Mouse (Mus musculus): ENCODE results near the gene Cped1. TPM values are rescaled to one million over a fixed set of nuclear protein-coding genes. Genes with fewer than 3 reads are reported as not detected.

The Cped1 gene
- polyA plus RNA-seq, 2 experiments, result 1.8 to 2.5 TPM

- 28% methylated on average over 7 of the region's 7 CpGs for WGBS (ENCODE audit: insufficient replicate concordance)
- H3K9me3 ChIP-seq (ENCODE audit: control insufficient read depth, low read length), result no peaks in the 10 kb centered on the region
- H3K36me3 ChIP-seq (replicated peaks; ENCODE audit: control insufficient read depth, insufficient read depth, low read depth), result no peaks in the 10 kb centered on the region
- H3K27me3 ChIP-seq (ENCODE audit: control insufficient read depth, insufficient read depth, low read length), result no peaks in the 10 kb centered on the region
- no peak for DNase-seq (ENCODE audit: low read depth in 3 of 3, low spot score in 3 of 3)
- no peak for ATAC-seq (ENCODE audit: insufficient read depth)
- TF ChIP-seq CTCF (IDR thresholded peaks at IDR 0.05; ENCODE audit: low read depth), result no peak
- no peak for TF ChIP-seq EP300 (IDR thresholded peaks at IDR 0.05; ENCODE audit: low read depth)
- no peak overlapping the region for H3K9ac ChIP-seq (replicated peaks)
- H3K4me1 ChIP-seq (replicated peaks; ENCODE audit: control insufficient read depth in 2 of 2, insufficient read depth in 2 of 2, low read length in 1 of 2), result no peaks in the 10 kb centered on the region
- no peak overlapping the region for H3K4me2 ChIP-seq (ENCODE audit: low read depth)
- H3K27ac ChIP-seq, result no peak overlapping the region
- no peak overlapping the region for H3K4me3 ChIP-seq (ENCODE audit: insufficient read depth in 1 of 2, low read depth in 2 of 2, low read length in 2 of 2)
Observed at GRCm38 (mm10) chr6:22017631-22018030, 31.9 kb downstream of the Cped1 start.

- Histone ChIP-seq H3K9me3 (ENCODE audit: control insufficient read depth, low read length) (no peaks in the 10 kb centered on the region), H3K36me3 (replicated peaks; ENCODE audit: control insufficient read depth, insufficient read depth, low read depth) (no peaks in the 10 kb centered on the region), H3K9ac (replicated peaks) (no peak overlapping the region), H3K4me1 (replicated peaks; ENCODE audit: control insufficient read depth in 2 of 2, insufficient read depth in 2 of 2, low read length in 1 of 2) (no peaks in the 10 kb centered on the region), H3K27me3 (ENCODE audit: control insufficient read depth, insufficient read depth, low read length) (no peaks in the 10 kb centered on the region), H3K27ac (no peak overlapping the region), H3K4me2 (ENCODE audit: low read depth) (no peak overlapping the region), H3K4me3 (ENCODE audit: insufficient read depth in 1 of 2, low read depth in 2 of 2, low read length in 2 of 2) (no peak overlapping the region)
- ATAC-seq (ENCODE audit: insufficient read depth) (no peak), DNase-seq (ENCODE audit: low read depth in 3 of 3, low spot score in 3 of 3) (no peak)
- TF ChIP-seq EP300 (IDR thresholded peaks at IDR 0.05; ENCODE audit: low read depth) (no peak), CTCF (IDR thresholded peaks at IDR 0.05; ENCODE audit: low read depth) (no peak)
- WGBS (ENCODE audit: insufficient replicate concordance), result 42% methylated on average over 8 of the region's 8 CpGs
Observed at GRCm38 (mm10) chr6:22018768-22019445, 33.2 kb downstream of the Cped1 start.

- no peak for DNase-seq (ENCODE audit: low read depth in 3 of 3, low spot score in 3 of 3)
- no peaks in the 10 kb centered on the region for H3K9me3 ChIP-seq (ENCODE audit: control insufficient read depth, low read length)
- no peak overlapping the region for H3K9ac ChIP-seq (replicated peaks)
- H3K27me3 ChIP-seq (ENCODE audit: control insufficient read depth, insufficient read depth, low read length), result no peaks in the 10 kb centered on the region
- no peaks in the 10 kb centered on the region for H3K36me3 ChIP-seq (replicated peaks; ENCODE audit: control insufficient read depth, insufficient read depth, low read depth)
- H3K4me1 ChIP-seq (replicated peaks; ENCODE audit: control insufficient read depth in 2 of 2, insufficient read depth in 2 of 2, low read length in 1 of 2), result no peaks in the 10 kb centered on the region
- TF ChIP-seq CTCF (IDR thresholded peaks at IDR 0.05; ENCODE audit: low read depth) (no peak), EP300 (IDR thresholded peaks at IDR 0.05; ENCODE audit: low read depth) (no peak)
- no peak overlapping the region for H3K27ac ChIP-seq
- ATAC-seq (ENCODE audit: insufficient read depth), result no peak
- WGBS (ENCODE audit: insufficient replicate concordance), result 25% methylated on average over 10 of the region's 10 CpGs
- no peak overlapping the region for H3K4me2 ChIP-seq (ENCODE audit: low read depth)
- no peak overlapping the region for H3K4me3 ChIP-seq (ENCODE audit: insufficient read depth in 1 of 2, low read depth in 2 of 2, low read length in 2 of 2)
Observed at GRCm38 (mm10) chr6:22019637-22020036, 33.9 kb downstream of the Cped1 start.

GRCm38 (mm10) chr6:22020696-22021095 is 35.0 kb downstream of the Cped1 start:
- DNase-seq (ENCODE audit: low read depth in 3 of 3, low spot score in 3 of 3), result no peak

GRCm38 (mm10) chr6:22021315-22021714 is 35.6 kb downstream of the Cped1 start:
- Histone ChIP-seq H3K36me3 (replicated peaks; ENCODE audit: control insufficient read depth, insufficient read depth, low read depth) (no peaks in the 10 kb centered on the region), H3K4me2 (ENCODE audit: low read depth) (no peak overlapping the region), H3K4me1 (replicated peaks; ENCODE audit: control insufficient read depth in 2 of 2, insufficient read depth in 2 of 2, low read length in 1 of 2) (peaks cover 0 to 4% of the 10 kb centered on the region in 2 experiments; a peak in 2 of 4 replicates), H3K9ac (replicated peaks) (no peak overlapping the region), H3K9me3 (ENCODE audit: control insufficient read depth, low read length) (no peaks in the 10 kb centered on the region), H3K27me3 (ENCODE audit: control insufficient read depth, insufficient read depth, low read length) (no peaks in the 10 kb centered on the region), H3K4me3 (ENCODE audit: insufficient read depth in 1 of 2, low read depth in 2 of 2, low read length in 2 of 2) (no peak overlapping the region), H3K27ac (no peak overlapping the region)
- TF ChIP-seq CTCF (IDR thresholded peaks at IDR 0.05; ENCODE audit: low read depth) (no peak), EP300 (IDR thresholded peaks at IDR 0.05; ENCODE audit: low read depth) (no peak)
- WGBS (ENCODE audit: insufficient replicate concordance), result 72% methylated on average over 3 of the region's 3 CpGs
- ATAC-seq (ENCODE audit: insufficient read depth) (no peak), DNase-seq (ENCODE audit: low read depth in 3 of 3, low spot score in 3 of 3) (no peak)

More at GRCm38 (mm10) chr6:22020696-22021095, 35.0 kb downstream of the Cped1 start:
- ATAC-seq (ENCODE audit: insufficient read depth), result no peak
- H3K4me2 ChIP-seq (ENCODE audit: low read depth), result no peak overlapping the region
- H3K27ac ChIP-seq, result no peak overlapping the region
- H3K4me3 ChIP-seq (ENCODE audit: insufficient read depth in 1 of 2, low read depth in 2 of 2, low read length in 2 of 2), result no peak overlapping the region
- H3K36me3 ChIP-seq (replicated peaks; ENCODE audit: control insufficient read depth, insufficient read depth, low read depth), result no peaks in the 10 kb centered on the region
- no peaks in the 10 kb centered on the region for H3K9me3 ChIP-seq (ENCODE audit: control insufficient read depth, low read length)
- H3K4me1 ChIP-seq (replicated peaks; ENCODE audit: control insufficient read depth in 2 of 2, insufficient read depth in 2 of 2, low read length in 1 of 2), result peaks cover 0 to 4% of the 10 kb centered on the region in 2 experiments; a peak in 2 of 4 replicates
- H3K27me3 ChIP-seq (ENCODE audit: control insufficient read depth, insufficient read depth, low read length), result no peaks in the 10 kb centered on the region
- H3K9ac ChIP-seq (replicated peaks), result no peak overlapping the region
- 66% methylated on average over 5 of the region's 5 CpGs for WGBS (ENCODE audit: insufficient replicate concordance)
- no peak for TF ChIP-seq EP300 (IDR thresholded peaks at IDR 0.05; ENCODE audit: low read depth)
- no peak for TF ChIP-seq CTCF (IDR thresholded peaks at IDR 0.05; ENCODE audit: low read depth)
